Mouse (Mus musculus) hindlimb bud, embryonic 11.5 days (tissue): Measurements from ENCODE around the gene 1700028K03Rik.

Source experiments
- DNase-seq: peaks from one replicate; pipeline ENCODE4 v3.0.0-alpha.2; 2012; ENCODE audit warnings: low read depth, low spot score; ENCODE audit errors: extremely low spot score

The 1700028K03Rik gene

DNA sequence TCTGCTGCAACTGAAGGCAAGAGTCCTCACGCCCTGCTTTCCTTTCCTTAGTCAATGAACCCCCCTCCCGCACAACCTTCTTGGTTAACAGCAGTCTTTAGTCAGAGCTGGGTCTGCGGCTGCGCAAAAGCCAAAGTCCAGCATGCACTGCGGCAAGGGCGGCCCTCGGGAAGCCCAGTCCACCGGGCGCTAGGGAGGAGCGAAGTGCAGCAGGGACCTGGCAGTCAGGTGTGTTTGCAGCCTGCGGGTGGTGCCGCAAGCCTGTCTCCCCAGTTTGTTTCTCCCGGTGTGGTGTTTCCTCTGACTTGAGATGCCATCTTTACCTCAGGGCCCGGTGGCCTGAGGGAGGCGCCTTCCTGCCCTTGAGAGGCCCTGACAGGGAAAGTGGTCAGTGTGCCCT lies at the start of gene 1700028K03Rik:
1700028K03Rik (plus strand) TSS at position 129 of the 400 bp plus-strand sequence.
- no peak for DNase-seq

DNA sequence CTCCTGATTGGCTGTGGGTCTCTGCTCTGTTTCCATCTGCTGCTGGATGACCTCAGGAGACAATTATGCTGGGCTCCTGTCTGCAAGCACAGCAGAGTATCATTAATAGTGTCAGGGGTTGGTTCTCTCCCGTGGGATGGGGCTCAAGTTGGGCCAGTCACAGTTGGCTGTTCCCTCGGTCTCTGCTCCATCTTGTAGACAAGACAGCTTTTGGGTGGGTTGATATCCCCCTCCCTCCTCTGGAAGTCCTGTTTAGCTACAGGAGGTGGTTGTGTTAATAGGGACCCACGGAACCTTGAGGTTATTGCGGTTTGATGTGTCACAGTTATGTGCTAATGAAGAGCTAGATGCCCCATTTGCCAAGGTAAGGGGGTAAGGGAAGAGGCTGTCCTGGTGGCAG lies 45.5 kb upstream of the 1700028K03Rik start:
- no peak for DNase-seq

DNA sequence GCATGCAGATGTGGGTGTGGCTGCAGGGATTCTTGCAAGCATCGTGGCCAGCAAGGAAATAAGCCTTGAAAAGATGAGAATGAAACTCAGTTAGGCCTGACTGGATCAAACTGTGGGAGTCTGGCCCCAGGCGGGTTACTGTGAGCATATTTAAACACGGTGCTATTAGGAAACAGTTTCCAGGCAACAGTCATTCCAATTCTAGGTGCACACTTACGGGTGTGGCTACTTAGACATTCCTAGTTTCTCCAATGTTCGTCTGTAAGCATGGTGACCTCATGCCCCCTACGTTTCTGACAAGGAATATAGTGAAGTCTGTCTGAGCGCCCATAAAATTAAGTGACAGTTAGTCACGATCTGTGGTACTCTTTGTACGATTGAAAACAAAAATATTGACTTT lies 43.5 kb upstream of the 1700028K03Rik start:
- no peak for DNase-seq

DNA sequence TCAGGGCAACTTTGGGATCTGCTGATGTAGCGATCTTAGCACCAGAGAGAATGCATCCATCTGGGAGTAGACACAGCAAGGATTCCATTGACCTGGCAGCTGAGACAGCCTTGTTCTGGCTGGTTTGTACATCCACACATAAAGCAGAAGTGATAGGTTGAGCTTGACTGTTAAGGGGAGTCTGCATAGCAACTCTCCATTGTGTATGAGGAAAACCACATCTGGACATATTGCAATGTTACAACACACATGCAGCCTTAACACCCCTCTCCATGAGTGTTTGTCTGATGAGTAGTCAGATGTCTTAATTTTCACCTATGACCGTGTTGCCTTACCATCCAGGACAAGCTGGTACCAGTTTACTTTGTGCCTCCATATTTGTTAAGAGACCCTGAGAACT lies 42.0 kb upstream of the 1700028K03Rik start:
- DNase-seq: no peak

DNA sequence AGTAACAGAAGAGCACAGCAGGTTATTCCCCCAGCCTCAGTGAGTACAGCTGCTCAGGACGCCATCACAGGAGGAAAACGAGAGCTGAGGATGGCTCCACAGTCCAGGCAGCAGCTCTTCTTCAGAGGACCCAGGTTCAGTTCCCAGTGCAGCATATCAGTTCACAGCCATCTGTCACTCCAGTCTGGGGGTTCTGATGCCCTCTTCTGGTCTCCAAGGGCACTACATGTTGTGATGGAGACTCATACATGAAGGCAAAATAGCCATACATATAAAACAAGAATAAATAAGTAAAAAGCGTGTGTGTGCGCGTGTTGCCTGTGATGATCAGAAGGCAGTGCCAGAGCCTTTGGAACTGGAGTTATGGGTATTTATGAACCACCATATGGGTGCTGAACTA lies 39.8 kb upstream of the 1700028K03Rik start:
- no peak for DNase-seq

DNA sequence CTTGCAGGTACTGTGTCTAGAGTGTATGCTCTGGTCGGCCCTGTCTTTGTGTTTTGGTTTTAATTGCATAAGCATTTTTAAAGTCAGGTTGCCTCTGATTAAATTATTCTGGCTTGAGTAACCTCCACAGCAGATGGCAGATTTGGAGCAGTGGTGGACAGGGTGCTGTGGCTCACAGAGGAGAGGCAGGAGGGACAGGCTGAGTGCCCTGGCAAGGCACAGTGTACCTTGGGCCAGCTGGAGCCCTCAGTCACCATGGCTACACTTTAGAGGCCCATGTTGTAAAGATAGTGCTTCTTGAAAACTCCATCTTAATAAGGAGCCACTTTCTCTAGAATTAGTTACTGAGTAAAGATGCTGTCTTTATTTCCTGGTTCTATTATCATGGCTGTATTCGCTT lies 38.5 kb upstream of the 1700028K03Rik start:
- no peak for DNase-seq

DNA sequence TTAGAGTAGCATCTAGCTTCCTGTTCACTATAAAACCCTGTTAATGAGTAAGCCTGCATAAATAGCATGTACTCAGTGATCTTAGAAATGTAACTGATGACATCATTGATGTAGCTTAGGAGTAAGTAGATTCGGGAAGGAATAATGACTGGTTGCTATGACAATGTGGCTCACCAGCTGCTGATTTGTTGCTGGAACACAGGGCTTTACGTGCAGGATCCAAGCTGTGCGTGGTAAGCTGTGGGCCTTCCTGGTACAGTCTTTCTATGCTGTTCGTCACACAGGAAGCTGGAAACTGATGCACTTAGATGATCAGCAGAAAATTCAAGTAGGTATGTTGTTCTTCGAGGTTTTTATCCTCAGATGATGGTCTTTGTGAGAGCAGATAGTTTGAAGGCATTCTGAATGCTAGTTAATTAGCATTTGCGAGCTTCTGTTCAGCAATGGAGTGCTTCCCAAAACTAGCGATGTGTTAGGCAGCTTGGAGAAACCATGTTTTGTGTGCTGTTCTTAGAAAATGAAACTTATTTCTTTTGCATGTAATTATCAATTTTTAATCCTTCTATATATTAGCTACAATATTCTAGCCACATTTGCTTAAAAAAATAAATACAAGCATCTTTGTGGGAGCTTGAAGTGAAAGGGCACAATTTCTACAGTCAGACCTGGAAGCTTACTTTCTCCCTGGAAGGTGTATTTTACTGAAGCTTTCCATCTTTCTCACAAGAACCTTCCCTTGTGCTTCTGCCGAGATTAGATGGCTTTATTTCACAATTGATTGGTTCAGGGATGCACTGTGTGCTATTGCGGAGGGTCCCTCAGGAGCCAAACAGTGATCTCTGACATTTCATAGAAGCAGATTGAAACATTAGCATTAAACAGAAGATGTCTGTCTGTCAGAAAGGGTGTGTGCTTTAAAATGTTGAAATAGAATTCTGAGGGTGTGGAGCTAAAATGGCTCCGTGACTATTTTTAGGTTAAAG lies 36.7 kb upstream of the 1700028K03Rik start:
- DNase-seq: no peak

DNA sequence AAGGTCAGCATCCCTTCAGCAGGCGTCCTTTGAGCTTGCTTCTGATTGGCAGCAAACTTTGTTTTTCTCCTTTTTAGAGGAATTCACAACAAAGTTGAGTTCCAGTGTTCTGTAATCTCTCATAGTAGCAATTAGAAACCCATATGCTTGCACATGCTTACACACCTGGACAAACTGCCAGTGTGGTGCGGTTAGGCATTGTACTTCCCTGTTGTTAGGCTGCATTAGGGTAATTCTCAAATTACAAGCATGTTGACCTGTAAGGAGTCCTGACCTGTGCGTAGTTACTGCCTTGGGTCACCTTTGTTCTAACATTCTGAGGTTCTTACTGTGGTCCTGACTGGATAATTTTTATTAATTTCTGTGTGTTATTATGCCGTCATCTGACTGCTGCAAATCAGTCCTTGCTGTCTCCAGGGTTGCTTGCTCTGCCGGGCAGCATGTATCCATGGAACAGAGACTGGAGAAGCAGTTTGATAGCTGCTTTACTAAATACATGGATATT lies 35.7 kb upstream of the 1700028K03Rik start:
- DNase-seq: no peak

DNA sequence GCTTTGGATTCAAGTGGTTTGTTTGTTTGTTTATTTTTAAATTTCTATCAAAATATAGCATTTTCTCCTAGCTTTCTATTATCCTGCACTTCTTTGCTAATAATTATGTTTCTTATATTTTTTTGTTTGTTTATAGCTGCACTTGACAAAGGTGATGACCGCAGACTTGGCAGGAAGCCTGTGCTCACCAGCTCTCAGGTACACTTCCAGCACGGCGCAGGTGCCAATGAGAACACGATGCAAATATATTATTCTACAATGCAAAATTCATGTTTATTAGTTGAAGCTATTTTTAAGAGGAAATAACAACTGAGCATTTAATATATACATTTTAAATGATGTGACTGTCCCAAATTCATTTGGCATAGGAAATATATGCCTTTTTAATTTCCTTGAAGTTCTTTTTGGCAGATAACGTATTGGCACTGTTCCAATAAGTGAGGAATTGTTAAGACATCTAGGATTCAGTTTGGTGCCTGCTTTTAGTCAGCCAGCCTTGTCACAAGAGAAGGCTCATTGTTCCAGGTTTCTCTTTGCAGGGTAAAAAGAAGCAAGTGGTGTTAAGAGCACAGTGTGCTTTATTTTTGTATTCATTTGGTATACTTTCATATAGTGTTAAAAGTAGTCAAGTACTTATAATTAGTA lies 34.5 kb upstream of the 1700028K03Rik start:
- no peak for DNase-seq

DNA sequence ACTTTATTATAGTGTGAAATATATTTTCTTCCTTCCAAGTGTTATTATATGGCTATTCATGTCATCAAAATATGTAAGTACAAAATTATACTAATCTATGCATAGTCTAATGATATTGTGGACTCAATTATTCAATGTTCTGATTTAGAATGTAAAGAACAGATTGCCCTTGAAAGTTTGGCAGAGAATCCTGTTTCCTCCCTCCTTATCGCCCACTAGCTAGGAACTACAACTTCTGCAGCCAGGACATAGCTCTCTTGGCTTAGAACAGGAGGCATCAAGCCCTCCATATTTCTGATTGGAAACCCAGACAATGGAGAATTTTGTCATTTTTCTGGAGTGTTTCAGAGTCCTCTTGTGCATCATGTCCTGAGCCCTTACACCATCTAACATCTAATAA lies 33.8 kb upstream of the 1700028K03Rik start:
- DNase-seq: no peak

DNA sequence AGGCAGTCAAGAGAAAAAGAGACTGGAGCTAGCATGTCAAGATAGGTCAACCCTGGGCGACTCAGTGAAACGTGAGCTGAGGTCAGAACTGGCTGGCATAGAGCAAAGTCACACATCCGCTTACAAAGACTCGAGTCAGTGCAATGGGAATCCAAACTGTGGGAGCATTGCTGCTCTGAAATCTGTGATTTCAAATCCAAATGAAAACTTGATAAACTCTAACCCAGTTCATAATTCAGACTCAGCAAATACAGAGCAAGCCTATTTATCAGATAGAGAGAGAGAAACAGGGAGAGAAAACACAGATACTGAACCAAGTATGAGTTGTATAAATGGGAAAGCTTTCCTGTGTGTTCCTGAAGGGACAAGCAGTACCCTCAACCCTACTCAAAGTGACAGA lies 27.2 kb upstream of the 1700028K03Rik start, which contains the start of gene Gm42669:
Gm42669 (plus strand) TSS at position 301 of the 400 bp plus-strand sequence.
- no peak for DNase-seq

DNA sequence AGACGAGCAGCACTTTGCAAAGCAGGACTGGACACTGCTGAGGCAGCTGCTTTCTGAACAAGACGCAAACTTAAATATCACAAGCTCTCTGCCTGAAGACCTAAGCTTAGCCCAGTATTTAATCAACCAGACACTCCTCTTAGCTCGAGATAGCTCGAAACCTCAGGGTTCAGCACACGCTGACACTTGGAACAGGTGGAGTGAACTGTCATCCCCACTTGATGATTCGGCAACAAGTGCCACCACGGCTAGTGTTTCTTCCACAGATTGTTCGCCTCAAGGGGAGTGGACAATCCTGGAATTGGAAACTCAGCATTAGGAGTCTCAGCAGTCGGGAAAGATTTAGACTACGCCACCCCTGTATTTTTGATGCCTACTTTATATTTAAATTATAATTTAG lies 24.0 kb upstream of the 1700028K03Rik start:
- DNase-seq: no peak

DNA sequence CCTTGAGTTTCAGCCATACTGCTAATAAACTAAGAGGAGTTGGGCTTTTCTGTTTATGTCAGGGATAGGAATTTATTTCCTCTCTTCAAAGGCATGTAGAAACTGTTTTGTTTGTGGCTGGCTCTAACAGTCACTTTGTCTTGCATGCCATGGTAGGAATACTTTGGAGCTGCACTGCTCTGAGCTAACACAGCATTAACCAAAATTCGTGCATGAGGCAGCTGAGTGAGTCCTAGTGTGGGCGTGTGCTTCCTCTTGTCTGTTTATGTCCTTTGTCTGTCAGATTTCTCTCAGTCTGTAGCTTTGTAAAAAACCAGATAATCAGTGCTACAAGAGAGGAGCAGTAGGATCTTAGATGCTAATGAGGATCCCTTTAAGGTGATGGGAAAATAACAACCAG lies 23.2 kb upstream of the 1700028K03Rik start:
- DNase-seq: no peak

DNA sequence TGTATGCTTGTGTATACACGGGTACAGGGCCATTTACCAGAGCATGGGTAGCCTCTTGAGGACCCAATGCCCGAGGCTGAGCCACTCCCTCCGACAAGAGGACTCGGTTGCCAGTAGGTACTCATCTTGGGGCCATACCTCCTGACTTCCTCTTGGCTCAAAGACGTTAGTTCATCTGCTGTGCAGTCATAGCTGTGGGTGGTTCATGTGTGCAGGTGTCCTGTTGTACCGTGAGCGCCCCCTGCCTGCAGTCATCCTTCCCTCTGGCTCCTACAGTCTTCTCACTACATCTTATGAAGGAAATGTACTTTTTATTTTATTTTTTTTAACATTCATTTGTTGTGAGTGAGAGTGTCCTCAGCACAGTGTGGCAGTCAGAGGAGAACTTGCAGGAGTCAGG lies 20.9 kb upstream of the 1700028K03Rik start:
- no peak for DNase-seq

DNA sequence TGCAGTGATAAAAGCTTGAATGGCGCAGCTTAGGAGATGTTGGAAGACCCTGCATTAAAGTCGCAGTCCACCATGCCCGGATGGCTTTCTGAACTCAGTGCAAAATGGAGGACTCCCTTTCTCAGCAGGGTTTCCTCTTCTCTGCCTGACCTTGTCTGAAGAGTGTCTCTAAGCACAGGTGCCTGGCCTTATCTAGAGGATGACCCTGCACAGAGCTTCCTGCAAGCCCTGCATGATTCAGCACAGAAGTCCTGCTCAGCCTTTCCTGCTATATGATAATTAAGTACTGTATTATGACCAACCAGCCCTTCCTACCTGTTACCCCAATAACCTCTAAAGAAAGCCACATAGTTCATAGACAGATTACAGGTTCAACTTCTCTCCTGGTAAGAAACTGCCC lies 19.1 kb upstream of the 1700028K03Rik start:
- no peak for DNase-seq

DNA sequence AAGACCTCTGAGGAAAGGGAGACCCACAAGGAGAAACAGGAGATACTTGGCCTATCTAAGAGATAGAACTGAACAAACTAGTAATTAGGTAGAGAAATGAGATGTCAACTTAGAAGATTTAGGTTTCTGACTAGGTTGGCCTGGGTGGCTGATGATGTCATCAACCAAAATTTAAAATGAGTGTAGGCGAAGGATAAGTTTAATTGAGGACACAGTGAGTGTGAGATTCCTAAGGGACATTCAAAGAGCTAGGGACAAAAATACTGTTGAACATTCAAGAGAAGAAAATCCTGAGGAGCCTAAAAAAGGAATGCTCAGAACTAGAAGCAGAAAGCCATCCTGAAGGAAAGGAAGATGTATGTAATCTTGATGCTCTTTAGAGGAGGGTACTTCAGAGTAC lies 18.4 kb upstream of the 1700028K03Rik start:
- DNase-seq: no peak

DNA sequence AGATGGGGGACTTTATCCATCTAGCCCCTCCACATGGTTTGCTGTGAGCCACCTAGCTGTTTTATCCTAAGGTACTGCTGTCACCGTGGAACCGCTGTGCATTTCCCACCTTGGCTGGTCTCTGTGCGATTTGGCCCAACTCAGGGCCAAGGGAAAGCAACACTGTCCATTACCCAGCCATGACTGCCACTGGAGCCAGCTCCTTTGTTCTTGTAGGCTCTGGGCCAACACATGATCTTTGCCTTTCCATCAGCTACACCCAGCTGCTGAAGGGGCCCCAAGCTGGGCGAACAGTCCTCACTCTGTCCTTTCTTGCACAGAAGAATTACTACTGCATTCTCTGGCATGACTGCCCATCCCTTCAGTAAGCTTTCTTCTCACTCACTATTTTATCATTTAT lies 15.9 kb upstream of the 1700028K03Rik start:
- DNase-seq: no peak

DNA sequence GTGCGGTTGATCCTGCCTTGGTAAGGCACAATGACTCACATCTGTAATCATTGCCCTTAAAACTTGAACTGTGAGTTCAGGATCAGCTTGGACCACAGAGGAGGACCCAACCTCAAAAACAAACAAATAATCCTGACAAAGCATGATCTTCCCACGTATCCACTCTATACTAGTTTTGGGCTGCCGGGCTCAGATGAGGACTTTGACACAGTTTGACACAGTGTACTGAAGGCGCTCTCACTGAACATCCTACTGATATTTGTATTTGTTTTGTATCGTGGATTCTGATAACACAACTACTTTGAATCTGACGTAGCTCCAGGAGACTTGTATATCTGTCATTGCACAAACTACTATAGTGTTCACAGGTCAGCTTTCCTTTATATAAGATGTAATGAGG lies 13.1 kb upstream of the 1700028K03Rik start:
- no peak for DNase-seq

DNA sequence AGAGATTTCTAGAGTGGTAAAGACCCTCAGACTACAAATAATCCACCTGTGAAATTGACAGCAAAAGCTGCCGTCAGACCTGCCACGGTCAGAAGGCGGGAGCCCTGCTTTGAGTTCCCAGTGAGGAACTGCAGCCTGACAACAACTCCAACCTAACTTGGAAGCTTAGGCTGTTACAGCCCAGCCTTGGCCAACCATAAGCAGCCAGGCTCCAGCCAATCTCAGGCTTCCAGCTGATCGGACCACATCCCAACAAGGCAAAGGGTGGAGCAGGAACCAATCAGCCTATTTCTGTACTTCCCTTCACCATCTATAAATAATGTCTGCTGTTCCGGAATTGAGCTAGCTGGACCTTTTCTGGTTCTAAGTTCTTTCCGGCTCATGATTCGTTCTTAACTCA lies 12.6 kb upstream of the 1700028K03Rik start:
- no peak for DNase-seq

DNA sequence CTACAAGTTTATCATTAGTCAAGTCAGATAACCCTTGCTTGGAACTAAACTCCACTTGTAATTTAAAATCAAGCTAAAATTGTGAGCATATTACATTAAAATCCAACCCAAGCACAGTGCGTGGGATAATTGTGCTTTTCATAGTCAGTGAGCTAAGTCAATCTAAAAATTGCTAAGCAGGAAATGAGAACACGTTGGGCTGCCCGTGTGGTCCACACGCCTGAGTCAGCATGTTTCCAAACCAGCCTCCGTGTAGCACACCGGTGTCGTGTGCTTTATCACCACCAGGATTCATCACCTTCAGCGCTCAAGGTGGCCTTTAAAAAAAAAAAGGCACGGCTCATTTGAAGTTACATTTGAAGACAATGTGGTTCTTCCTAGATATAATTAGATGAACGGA lies 10.2 kb upstream of the 1700028K03Rik start:
- no peak for DNase-seq

DNA sequence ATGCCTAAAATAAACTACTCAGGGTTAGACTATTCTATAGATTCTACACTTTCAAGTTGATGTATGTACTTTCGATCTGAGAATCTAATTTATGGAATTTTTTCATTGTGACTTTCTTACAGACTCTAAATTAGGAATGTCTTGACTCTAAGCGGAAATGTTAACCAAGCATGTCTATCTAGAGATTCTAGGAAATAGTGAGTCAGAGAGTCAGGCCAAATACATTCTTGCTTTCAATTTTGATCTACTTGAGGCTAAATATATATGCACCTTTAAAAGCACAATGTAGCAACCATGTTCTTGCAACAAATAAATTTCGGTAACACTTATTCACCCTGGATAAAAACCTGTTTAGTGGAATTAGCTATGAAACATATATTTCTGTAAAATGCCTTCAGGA lies 5.7 kb upstream of the 1700028K03Rik start:
- no peak for DNase-seq

DNA sequence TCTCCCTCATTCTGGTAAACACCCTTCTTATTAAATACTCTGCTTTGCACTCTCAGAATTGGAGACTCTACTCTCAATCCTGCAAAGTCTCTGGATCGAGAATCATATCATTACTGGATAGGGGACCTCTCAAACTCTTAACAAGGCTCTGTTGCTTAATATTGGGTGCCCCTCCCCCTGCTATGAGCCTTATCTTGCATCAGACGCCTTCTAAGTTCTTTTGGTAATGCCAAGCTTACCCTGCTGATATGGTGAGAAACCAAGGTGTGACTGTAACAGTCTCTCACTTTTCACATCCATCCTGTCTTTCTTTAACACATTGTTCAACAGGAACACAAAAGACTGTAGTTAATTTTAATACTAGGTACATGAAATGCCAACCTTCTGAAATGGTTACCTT lies 919 bp upstream of the 1700028K03Rik start:
- DNase-seq: no peak
